Mouse (Mus musculus) embryonic fibroblast, embryonic 13.5 days (primary cell): ENCODE results near the gene Cav2. TPM values are rescaled to one million over a fixed set of nuclear protein-coding genes. Genes with fewer than 3 reads are reported as not detected.
A peak's percentile ranks its signal among the peaks of the same experiment; 100 is the strongest.

Experiments
- H3K27ac ChIP-seq: 2 replicates; pipeline ENCODE4 v1.5.1; 2012; ENCODE audit warnings: low read length, control low read depth, inconsistent platforms; ENCODE audit not compliant: insufficient read depth
- H3K4me1 ChIP-seq: 2 replicates; pipeline ENCODE4 v1.6.1; 2011; ENCODE audit warnings: low read length; ENCODE audit not compliant: control insufficient read depth, insufficient read depth
- H3K4me3 ChIP-seq: 2 replicates; pipeline ENCODE4 v1.5.1; 2011; ENCODE audit warnings: mild to moderate bottlenecking, control low read depth, low read length; ENCODE audit not compliant: insufficient read depth
- CTCF ChIP-seq: IDR thresholded peaks from 2 replicates; pipeline ENCODE4 v1.5.1; 2011; ENCODE audit warnings: mild to moderate bottlenecking, control low read depth, low read length, moderate library complexity, borderline replicate concordance; ENCODE audit not compliant: insufficient read depth
- POLR2A ChIP-seq: IDR thresholded peaks from 2 replicates; pipeline ENCODE4 v1.6.1; 2011; ENCODE audit warnings: low read depth, mild to moderate bottlenecking, control low read depth, low read length, moderate library complexity
- polyA plus RNA-seq: library from polyadenylated mRNA; stranded (reverse); fragments of >200 nt; gene quantifications from 2 replicates; pipeline ENCODE4 v1.2.4, GENCODE M21; 2011; ENCODE audit warnings: low read depth; ENCODE audit not compliant: missing spikeins, insufficient read length

The Cav2 gene
- 45.6 and 74.2 TPM in 2 replicates for polyA plus RNA-seq

- peak; percentile 75 for TF ChIP-seq POLR2A
- TF ChIP-seq CTCF, result no peak
- Histone ChIP-seq H3K27ac (peak within 1 kb of the TSS; percentile 67), H3K4me1 (peaks cover 4% of the 10 kb centered on the region; the same call in 1 of the 2 replicates), H3K4me3 (peak within 1 kb of the TSS; percentile 58)
Observed at GRCm38 (mm10) chr6:17280939-17281756, at the start of gene Cav2. Cav2 (plus strand) TSS chr6:17281185.

GRCm38 (mm10) chr6:17239693-17240092 lies 41.3 kb upstream of the Cav2 start:
- Histone ChIP-seq H3K27ac (no peak overlapping the region), H3K4me1 (peaks cover 5% of the 10 kb centered on the region), H3K4me3 (no peak overlapping the region)
- TF ChIP-seq POLR2A (no peak), CTCF (no peak)

GRCm38 (mm10) chr6:17241013-17241412 lies 40.0 kb upstream of the Cav2 start:
- Histone ChIP-seq H3K27ac (peak overlapping the region; percentile 69; the same call in 1 of the 2 replicates), H3K4me3 (no peak overlapping the region), H3K4me1 (peaks cover 5% of the 10 kb centered on the region)
- TF ChIP-seq POLR2A (no peak), CTCF (no peak)

- Histone ChIP-seq H3K4me3 (no peak overlapping the region), H3K4me1 (no peaks in the 10 kb centered on the region; the same call in 1 of the 2 replicates), H3K27ac (peak overlapping the region; percentile 94)
- TF ChIP-seq POLR2A, result no peak
- TF ChIP-seq CTCF, result no peak
Observed at GRCm38 (mm10) chr6:17246959-17247358, 34.0 kb upstream of the Cav2 start.

GRCm38 (mm10) chr6:17247673-17248072 lies 33.3 kb upstream of the Cav2 start:
- H3K4me1 ChIP-seq, result no peaks in the 10 kb centered on the region; the same call in 1 of the 2 replicates
- peak overlapping the region; percentile 86 for H3K27ac ChIP-seq
- TF ChIP-seq CTCF, result no peak
- TF ChIP-seq POLR2A, result no peak
- no peak overlapping the region for H3K4me3 ChIP-seq

- H3K27ac ChIP-seq, result peak overlapping the region; percentile 54; the same call in 1 of the 2 replicates
- H3K4me3 ChIP-seq, result no peak overlapping the region
- TF ChIP-seq CTCF (no peak), POLR2A (no peak)
- H3K4me1 ChIP-seq, result no peaks in the 10 kb centered on the region; the same call in 1 of the 2 replicates
Observed at GRCm38 (mm10) chr6:17248241-17248640, 32.7 kb upstream of the Cav2 start.

- Histone ChIP-seq H3K4me3 (no peak overlapping the region), H3K4me1 (no peaks in the 10 kb centered on the region), H3K27ac (no peak overlapping the region)
- TF ChIP-seq POLR2A (no peak), CTCF (no peak)
Observed at GRCm38 (mm10) chr6:17251958-17252357, 29.0 kb upstream of the Cav2 start.

- no peak for TF ChIP-seq CTCF
- TF ChIP-seq POLR2A, result no peak
- Histone ChIP-seq H3K4me1 (peaks cover 10% of the 10 kb centered on the region), H3K27ac (peak overlapping the region; percentile 67)
Observed at GRCm38 (mm10) chr6:17258142-17258541, 22.8 kb upstream of the Cav2 start.

GRCm38 (mm10) chr6:17258911-17259310 lies 22.1 kb upstream of the Cav2 start:
- TF ChIP-seq CTCF, result no peak
- TF ChIP-seq POLR2A, result no peak
- peak overlapping the region; percentile 94 for H3K27ac ChIP-seq
- peaks cover 10% of the 10 kb centered on the region for H3K4me1 ChIP-seq
- H3K4me3 ChIP-seq, result no peak overlapping the region

More at GRCm38 (mm10) chr6:17258142-17258541, 22.8 kb upstream of the Cav2 start:
- H3K4me3 ChIP-seq, result no peak overlapping the region

- TF ChIP-seq POLR2A (no peak), CTCF (no peak)
- no peak overlapping the region for H3K4me3 ChIP-seq
- H3K4me1 ChIP-seq, result peaks cover 16% of the 10 kb centered on the region
- peak overlapping the region; percentile 9; the same call in 1 of the 2 replicates for H3K27ac ChIP-seq
Observed at GRCm38 (mm10) chr6:17262786-17263185, 18.2 kb upstream of the Cav2 start.
